Mouse (Mus musculus): ENCODE measurements around the gene Glycam1. TPM values are rescaled to one million over a fixed set of nuclear protein-coding genes. Genes with fewer than 3 reads are reported as not detected.

Glycam1 gene
- polyA plus RNA-seq, 1 experiment, result not detected

- Histone ChIP-seq H3K4me3 (ENCODE audit: insufficient read depth, low read length) (no peak overlapping the region), H3K4me1 (ENCODE audit: control insufficient read depth, insufficient read depth, low read length) (no peaks in the 10 kb centered on the region; the same call in 1 of the 2 replicates), H3K27ac (ENCODE audit: insufficient read depth, low read length) (no peak overlapping the region)
- no peak for TF ChIP-seq CTCF (IDR thresholded peaks at IDR 0.05; ENCODE audit: borderline replicate concordance, insufficient read depth, low read length)
- TF ChIP-seq POLR2A (IDR thresholded peaks at IDR 0.05; ENCODE audit: low read depth, low read length), result no peak
Observed at GRCm38 (mm10) chr15:103539259-103539658, 25.6 kb downstream of the Glycam1 start.

GRCm38 (mm10) chr15:103537822-103538213, 27.1 kb downstream of the Glycam1 start, which contains the start of gene Ppp1r1a:
Gene Ppp1r1a, minus strand, starts transcription at chr15:103538003.
- TF ChIP-seq POLR2A (IDR thresholded peaks at IDR 0.05; ENCODE audit: low read depth, low read length), result no peak
- no peak for TF ChIP-seq CTCF (IDR thresholded peaks at IDR 0.05; ENCODE audit: borderline replicate concordance, insufficient read depth, low read length)
- Histone ChIP-seq H3K27ac (ENCODE audit: insufficient read depth, low read length) (no peak within 1 kb of the TSS), H3K4me1 (ENCODE audit: control insufficient read depth, insufficient read depth, low read length) (no peaks in the 10 kb centered on the region; the same call in 1 of the 2 replicates), H3K4me3 (ENCODE audit: insufficient read depth, low read length) (peak within 1 kb of the TSS; percentile 37)

- H3K4me1 ChIP-seq (ENCODE audit: control insufficient read depth, insufficient read depth, low read length), result no peaks in the 10 kb centered on the region; the same call in 1 of the 2 replicates
- no peak for TF ChIP-seq POLR2A (IDR thresholded peaks at IDR 0.05; ENCODE audit: low read depth, low read length)
- no peak for TF ChIP-seq CTCF (IDR thresholded peaks at IDR 0.05; ENCODE audit: borderline replicate concordance, insufficient read depth, low read length)
- no peak overlapping the region for H3K27ac ChIP-seq (ENCODE audit: insufficient read depth, low read length)
- H3K4me3 ChIP-seq (ENCODE audit: insufficient read depth, low read length), result peak overlapping the region; percentile 37
Observed at GRCm38 (mm10) chr15:103537011-103537821, 27.7 kb downstream of the Glycam1 start.

GRCm38 (mm10) chr15:103536456-103536855, 28.4 kb downstream of the Glycam1 start:
- Histone ChIP-seq H3K27ac (ENCODE audit: insufficient read depth, low read length) (no peak overlapping the region), H3K4me3 (ENCODE audit: insufficient read depth, low read length) (no peak overlapping the region), H3K4me1 (ENCODE audit: control insufficient read depth, insufficient read depth, low read length) (no peaks in the 10 kb centered on the region; the same call in 1 of the 2 replicates)
- TF ChIP-seq POLR2A (IDR thresholded peaks at IDR 0.05; ENCODE audit: low read depth, low read length), result no peak
- TF ChIP-seq CTCF (IDR thresholded peaks at IDR 0.05; ENCODE audit: borderline replicate concordance, insufficient read depth, low read length), result no peak

- H3K4me1 ChIP-seq (ENCODE audit: control insufficient read depth, insufficient read depth, low read length), result no peaks in the 10 kb centered on the region; the same call in 1 of the 2 replicates
- no peak overlapping the region for H3K27ac ChIP-seq (ENCODE audit: insufficient read depth, low read length)
- no peak overlapping the region for H3K4me3 ChIP-seq (ENCODE audit: insufficient read depth, low read length)
- TF ChIP-seq POLR2A (IDR thresholded peaks at IDR 0.05; ENCODE audit: low read depth, low read length), result no peak
- TF ChIP-seq CTCF (IDR thresholded peaks at IDR 0.05; ENCODE audit: borderline replicate concordance, insufficient read depth, low read length), result no peak
Observed at GRCm38 (mm10) chr15:103535786-103536185, 29.1 kb downstream of the Glycam1 start.

- Histone ChIP-seq H3K4me1 (ENCODE audit: control insufficient read depth, insufficient read depth, low read length) (no peaks in the 10 kb centered on the region; the same call in 1 of the 2 replicates), H3K27ac (ENCODE audit: insufficient read depth, low read length) (no peak overlapping the region), H3K4me3 (ENCODE audit: insufficient read depth, low read length) (no peak overlapping the region)
- no peak for TF ChIP-seq CTCF (IDR thresholded peaks at IDR 0.05; ENCODE audit: borderline replicate concordance, insufficient read depth, low read length)
Observed at GRCm38 (mm10) chr15:103535030-103535429, 29.9 kb downstream of the Glycam1 start.

GRCm38 (mm10) chr15:103534054-103534620, 30.7 kb downstream of the Glycam1 start:
- no peak overlapping the region for H3K27ac ChIP-seq (ENCODE audit: insufficient read depth, low read length)
- no peak overlapping the region for H3K4me3 ChIP-seq (ENCODE audit: insufficient read depth, low read length)
- H3K4me1 ChIP-seq (ENCODE audit: control insufficient read depth, insufficient read depth, low read length), result no peaks in the 10 kb centered on the region; the same call in 1 of the 2 replicates
- TF ChIP-seq POLR2A (IDR thresholded peaks at IDR 0.05; ENCODE audit: low read depth, low read length) (no peak), CTCF (IDR thresholded peaks at IDR 0.05; ENCODE audit: borderline replicate concordance, insufficient read depth, low read length) (no peak)

GRCm38 (mm10) chr15:103530372-103530771, 34.5 kb downstream of the Glycam1 start:
- Histone ChIP-seq H3K27ac (ENCODE audit: insufficient read depth, low read length) (no peak overlapping the region), H3K4me1 (ENCODE audit: control insufficient read depth, insufficient read depth, low read length) (no peaks in the 10 kb centered on the region), H3K4me3 (ENCODE audit: insufficient read depth, low read length) (no peak overlapping the region)
- TF ChIP-seq CTCF (IDR thresholded peaks at IDR 0.05; ENCODE audit: borderline replicate concordance, insufficient read depth, low read length) (peak; percentile 87), POLR2A (IDR thresholded peaks at IDR 0.05; ENCODE audit: low read depth, low read length) (no peak)

- H3K4me1 ChIP-seq (ENCODE audit: control insufficient read depth, insufficient read depth, low read length), result peaks cover 9% of the 10 kb centered on the region; the same call in 1 of the 2 replicates
- no peak overlapping the region for H3K4me3 ChIP-seq (ENCODE audit: insufficient read depth, low read length)
- TF ChIP-seq POLR2A (IDR thresholded peaks at IDR 0.05; ENCODE audit: low read depth, low read length), result no peak
- no peak for TF ChIP-seq CTCF (IDR thresholded peaks at IDR 0.05; ENCODE audit: borderline replicate concordance, insufficient read depth, low read length)
- no peak overlapping the region for H3K27ac ChIP-seq (ENCODE audit: insufficient read depth, low read length)
Observed at GRCm38 (mm10) chr15:103523156-103523555, 41.7 kb downstream of the Glycam1 start.
